Mouse (Mus musculus): ENCODE data around the gene Ric8a.

- TF ChIP-seq POLR2A (IDR thresholded peaks at IDR 0.05; ENCODE audit: extremely low read depth, insufficient read depth, low read length), result no peak
- no peak for TF ChIP-seq CTCF (IDR thresholded peaks at IDR 0.05; ENCODE audit: extremely low read depth, insufficient read depth, low read length)
Observed at GRCm38 (mm10) chr7:140905642-140906081, 48.9 kb downstream of the Ric8a start.
